8 mouse cellular contexts compared by ENCODE assay signal in genomic region chr17:22817471-22818198, GRCm38 (mm10). TPM values are rescaled to one million over a fixed set of nuclear protein-coding genes. Genes with fewer than 3 reads are reported as not detected.
DNase-seq lines count a peak whose midpoint lies in the region; ATAC-seq and TF ChIP-seq lines count a peak whose summit lies in the region.

No protein-coding gene starts in this region.

- TF ChIP-seq CTCF in spleen, adult 2 months (IDR thresholded peaks at IDR 0.05; ENCODE audit: extremely low read depth, insufficient read depth, insufficient read length, insufficient replicate concordance): no peak

- H3K9me3 ChIP-seq in embryonic facial prominence, embryonic 11.5 days (replicated peaks; ENCODE audit: control insufficient read depth, low read length): no peaks in the 10 kb centered on the region
- no peaks in the 10 kb centered on the region for H3K9me3 ChIP-seq in limb, embryonic 10.5 days (replicated peaks)
- H3K9me3 ChIP-seq in midbrain, embryonic 12.5 days: no peaks in the 10 kb centered on the region

- H3K27ac ChIP-seq in embryonic facial prominence, embryonic 11.5 days (replicated peaks; ENCODE audit: low read depth, low read length): no peak overlapping the region; the same call in 1 of the 2 replicates
- peak overlapping the region; percentile 89 for H3K27ac ChIP-seq in limb, embryonic 10.5 days
- peak overlapping the region; percentile 94 for H3K27ac ChIP-seq in midbrain, embryonic 12.5 days (replicated peaks)
- no peak overlapping the region for H3K27ac ChIP-seq in spleen, adult 2 months (ENCODE audit: insufficient read depth, low read length)

- H3K4me1 ChIP-seq in embryonic facial prominence, embryonic 11.5 days (ENCODE audit: control insufficient read depth, insufficient read depth, low read length): no peaks in the 10 kb centered on the region
- H3K4me1 ChIP-seq in limb, embryonic 10.5 days: no peaks in the 10 kb centered on the region
- peaks cover 7% of the 10 kb centered on the region; the same call in 1 of the 2 replicates for H3K4me1 ChIP-seq in midbrain, embryonic 12.5 days
- H3K4me1 ChIP-seq in spleen, adult 2 months (ENCODE audit: control insufficient read depth, insufficient read depth, insufficient read length): no peaks in the 10 kb centered on the region

- peak overlapping the region; percentile 64 for H3K4me3 ChIP-seq in embryonic facial prominence, embryonic 11.5 days (ENCODE audit: low read depth, low read length)
- peak overlapping the region; percentile 70 for H3K4me3 ChIP-seq in limb, embryonic 10.5 days
- peak overlapping the region; percentile 73 for H3K4me3 ChIP-seq in midbrain, embryonic 12.5 days
- H3K4me3 ChIP-seq in spleen, adult 2 months (ENCODE audit: extremely low read depth, insufficient read depth, insufficient read length): peak overlapping the region; percentile 62

- H3K27me3 ChIP-seq in embryonic facial prominence, embryonic 11.5 days (ENCODE audit: control insufficient read depth, insufficient read depth, low read length): no peaks in the 10 kb centered on the region
- no peaks in the 10 kb centered on the region for H3K27me3 ChIP-seq in limb, embryonic 10.5 days (ENCODE audit: low read depth, poor library complexity, severe bottlenecking)
- H3K27me3 ChIP-seq in midbrain, embryonic 12.5 days: no peaks in the 10 kb centered on the region
- no peaks in the 10 kb centered on the region for H3K27me3 ChIP-seq in spleen, adult 2 months (ENCODE audit: control insufficient read depth, insufficient read depth, low read length)

- no peak for TF ChIP-seq POLR2A in spleen, adult 2 months (IDR thresholded peaks at IDR 0.05; ENCODE audit: low read depth, low read length)

- peak; percentile 94 for ATAC-seq in embryonic facial prominence, embryonic 11.5 days (replicated peaks; ENCODE audit: insufficient number of reproducible peaks, low FRiP score, low TSS enrichment, low read depth)
- ATAC-seq in midbrain, embryonic 12.5 days (ENCODE audit: low FRiP score, low read depth): peak; percentile 98

- DNase-seq in urinary bladder, adult 18-20 months (ENCODE audit: low spot score in 2 of 2): peak; percentile 33 to 43
- no peak for DNase-seq in urinary bladder, postnatal 10 days (ENCODE audit: low spot score)
- DNase-seq in embryonic facial prominence, embryonic 11.5 days (ENCODE audit: low spot score): peak; percentile 90
- peak; percentile 77 to 80 for DNase-seq in heart, adult 18-20 months
- DNase-seq in kidney, adult 18-20 months: peak; percentile 67
- peak; percentile 73 for DNase-seq in limb, embryonic 10.5 days (ENCODE audit: low spot score)
- DNase-seq in spleen, adult 2 months (ENCODE audit: low read depth in 1 of 2, low spot score in 2 of 2): peak in 1 of 2 experiments; percentile 6

- WGBS in embryonic facial prominence, embryonic 11.5 days: 3% methylated on average over 28 of the region's 28 CpGs
- 2% methylated on average over 28 of the region's 28 CpGs for WGBS in limb, embryonic 10.5 days
- 2% methylated on average over 28 of the region's 28 CpGs for WGBS in midbrain, embryonic 12.5 days
- 3% methylated on average over 28 of the region's 28 CpGs for WGBS in spleen, adult 2 months

- H3K36me3 ChIP-seq in embryonic facial prominence, embryonic 11.5 days (replicated peaks; ENCODE audit: control insufficient read depth, insufficient read depth, low read depth, low read length): no peaks in the 10 kb centered on the region
- peaks cover 13% of the 10 kb centered on the region for H3K36me3 ChIP-seq in limb, embryonic 10.5 days
- peaks cover 8% of the 10 kb centered on the region for H3K36me3 ChIP-seq in midbrain, embryonic 12.5 days
- H3K36me3 ChIP-seq in spleen, adult 2 months (ENCODE audit: control insufficient read depth, insufficient read depth, low read length): no peaks in the 10 kb centered on the region

- H3K9ac ChIP-seq in embryonic facial prominence, embryonic 11.5 days (replicated peaks; ENCODE audit: low read length): peak overlapping the region; percentile 85
- peak overlapping the region; percentile 81 for H3K9ac ChIP-seq in midbrain, embryonic 12.5 days (replicated peaks)

- peak overlapping the region; percentile 39 for H3K4me2 ChIP-seq in embryonic facial prominence, embryonic 11.5 days (ENCODE audit: low read depth, low read length)
- H3K4me2 ChIP-seq in midbrain, embryonic 12.5 days (replicated peaks): peak overlapping the region; percentile 51

RNA-seq across cellular contexts. Expression of gene Zfp945, which starts 49.3 kb away (rescaled TPM):
- polyA plus RNA-seq in embryonic facial prominence, embryonic 11.5 days (2014; fragmentation: Nextera tagmentation; extraction: Ambion mirVana): 24.0 and 24.7 TPM in 2 replicates
- total RNA-seq in heart, adult 18-20 months (2021): 1 to 10 TPM; 4.1 to 4.6 TPM
- 15.3 and 19.6 TPM in 2 replicates for polyA plus RNA-seq in limb, embryonic 10.5 days (2016; fragmentation: Nextera tagmentation; extraction: Ambion mirVana)
- 27.9 and 29.1 TPM in 2 replicates for polyA plus RNA-seq in midbrain, embryonic 12.5 days (2016; fragmentation: Nextera tagmentation; extraction: Ambion mirVana)
- 1.3 and 1.4 TPM in 2 replicates for polyA plus RNA-seq in spleen, adult 2 months (2012; rRNA removed)

Comparison
In these comparisons a context has a peak if more than half of its experiments do, and no peak if none do; other contexts are left out.
1. H3K27ac ChIP-seq: peak in limb, embryonic 10.5 days (single experiment) and midbrain, embryonic 12.5 days (single experiment); none in embryonic facial prominence, embryonic 11.5 days (single experiment) and spleen, adult 2 months (single experiment).
2. Peak in every context shown above with its lines, with median percentiles within 50 percentile points of each other: H3K4me3 ChIP-seq.